Mouse (Mus musculus) limb, embryonic 11.5 days (tissue): ENCODE measurements around the gene Zbtb33. TPM values are rescaled to one million over a fixed set of nuclear protein-coding genes. Genes with fewer than 3 reads are reported as not detected.
A peak's percentile ranks its signal among the peaks of the same experiment; 100 is the strongest.

Experiments
- ATAC-seq: fragments of 200-750 bp; cut with Nextera tagmentation; 2 replicates; pipeline ENCODE4 v1.8.0; 2017; ENCODE audit warnings: low read depth; ENCODE audit not compliant: insufficient number of reproducible peaks, low FRiP score, low TSS enrichment
- DNase-seq: peaks from one replicate; pipeline ENCODE4 v3.0.0-alpha.2; 2015; ENCODE audit warnings: low spot score
- H3K27ac ChIP-seq: fragments of 300-500 bp; sonication (generic); replicated peaks from 2 replicates; pipeline ENCODE4 v1.5.1; 2014; ENCODE audit warnings: low read depth, mild to moderate bottlenecking, low read length
- H3K27me3 ChIP-seq: fragments of 300-500 bp; sonication (generic); 2 replicates; pipeline ENCODE4 v1.6.1; 2014; ENCODE audit warnings: mild to moderate bottlenecking, low read length, mixed read lengths; ENCODE audit not compliant: control insufficient read depth, insufficient read depth
- H3K36me3 ChIP-seq: fragments of 300-500 bp; sonication (generic); 2 replicates; pipeline ENCODE4 v1.6.1; 2014; ENCODE audit warnings: mild to moderate bottlenecking, low read length, moderate library complexity, mixed read lengths; ENCODE audit not compliant: control insufficient read depth, insufficient read depth
- H3K4me1 ChIP-seq: fragments of 300-500 bp; sonication (generic); 2 replicates; pipeline ENCODE4 v1.6.1; 2014; ENCODE audit warnings: low read length, mixed read lengths; ENCODE audit not compliant: control insufficient read depth, insufficient read depth
- H3K4me2 ChIP-seq: fragments of 300-500 bp; sonication (generic); 2 replicates; pipeline ENCODE4 v1.6.1; 2014; ENCODE audit warnings: low read depth, mild to moderate bottlenecking, moderate library complexity; ENCODE audit not compliant: severe bottlenecking
- H3K4me3 ChIP-seq: fragments of 300-500 bp; sonication (generic); 2 replicates; pipeline ENCODE4 v1.5.1; 2014; ENCODE audit warnings: low read depth, low read length
- H3K9ac ChIP-seq: fragments of 300-500 bp; sonication (generic); 2 replicates; pipeline ENCODE4 v1.6.1; 2014; ENCODE audit warnings: mild to moderate bottlenecking, low read length
- H3K9me3 ChIP-seq: fragments of 300-500 bp; sonication (generic); 2 replicates; pipeline ENCODE4 v1.6.1; 2016; ENCODE audit warnings: low read length; ENCODE audit not compliant: control insufficient read depth
- WGBS: fragments of 180-500 bp; shearing (Covaris S2); extraction: QIAGEN DNeasy Blood & Tissue Kit; methylation state at CpG from one replicate; pipeline ENCODE4 v1.1.7; 2014; 5-methylcytosine and 5-hydroxymethylcytosine counted together
- polyA plus RNA-seq: library from polyadenylated mRNA; unstranded; fragments of >200 nt; fragmentation: Nextera tagmentation; extraction: Ambion mirVana; gene quantifications from 2 replicates; pipeline ENCODE4 v1.2.1, GENCODE M21; 2014

Zbtb33 gene
- polyA plus RNA-seq, 1 experiment from 2014 or later = 7.3 TPM

- Histone ChIP-seq H3K27me3 (no peaks in the 10 kb centered on the region), H3K4me2 (no peak overlapping the region), H3K9me3 (no peaks in the 10 kb centered on the region), H3K9ac (no peak overlapping the region), H3K4me3 (no peak overlapping the region), H3K27ac (no peak overlapping the region), H3K36me3 (no peaks in the 10 kb centered on the region), H3K4me1 (no peaks in the 10 kb centered on the region)
- 51% methylated on average over 2 of the region's 2 CpGs for WGBS
- no peak for ATAC-seq
- DNase-seq = no peak
Observed at GRCm38 (mm10) chrX:38185520-38185919, 4.1 kb upstream of the Zbtb33 start.

- H3K4me3 ChIP-seq = peak overlapping the region; percentile 64
- no peak overlapping the region for H3K27ac ChIP-seq
- H3K9me3 ChIP-seq = no peaks in the 10 kb centered on the region
- H3K36me3 ChIP-seq = no peaks in the 10 kb centered on the region; the same call in 1 of the 2 replicates
- H3K27me3 ChIP-seq = no peaks in the 10 kb centered on the region
- peak overlapping the region; percentile 35 for H3K4me2 ChIP-seq
- H3K9ac ChIP-seq = peak overlapping the region; percentile 82
- H3K4me1 ChIP-seq = no peaks in the 10 kb centered on the region
- DNase-seq (no peak), ATAC-seq (no peak)
- 33% methylated on average over 3 of the region's 3 CpGs for WGBS
Observed at GRCm38 (mm10) chrX:38190458-38190764, 818 bp downstream of the Zbtb33 start.

GRCm38 (mm10) chrX:38201816-38202215, 12.2 kb downstream of the Zbtb33 start:
- 81% methylated on average over 2 of the region's 2 CpGs for WGBS
- ATAC-seq (no peak), DNase-seq (no peak)
- Histone ChIP-seq H3K27ac (no peak overlapping the region), H3K4me2 (no peak overlapping the region), H3K27me3 (no peaks in the 10 kb centered on the region), H3K9ac (no peak overlapping the region), H3K4me1 (no peaks in the 10 kb centered on the region), H3K9me3 (no peaks in the 10 kb centered on the region), H3K4me3 (no peak overlapping the region), H3K36me3 (no peaks in the 10 kb centered on the region)

- no peaks in the 10 kb centered on the region for H3K27me3 ChIP-seq
- no peak overlapping the region for H3K4me3 ChIP-seq
- no peaks in the 10 kb centered on the region for H3K9me3 ChIP-seq
- WGBS = 75% methylated on average over 1 of the region's 1 CpGs
- no peak overlapping the region for H3K9ac ChIP-seq
- H3K36me3 ChIP-seq = no peaks in the 10 kb centered on the region
- no peak for DNase-seq
- ATAC-seq = no peak
- H3K4me1 ChIP-seq = no peaks in the 10 kb centered on the region
- no peak overlapping the region for H3K27ac ChIP-seq
- H3K4me2 ChIP-seq = no peak overlapping the region
Observed at GRCm38 (mm10) chrX:38207392-38207791, 17.8 kb downstream of the Zbtb33 start.

- DNase-seq = no peak
- 0 out of 2 replicates have a peak, but pooled peaks have one; percentile 21 for ATAC-seq
- H3K36me3 ChIP-seq = no peaks in the 10 kb centered on the region
Observed at GRCm38 (mm10) chrX:38216986-38217675, 27.5 kb downstream of the Zbtb33 start.

GRCm38 (mm10) chrX:38217676-38217991, 28.0 kb downstream of the Zbtb33 start:
- Histone ChIP-seq H3K4me3 (no peak overlapping the region), H3K9ac (no peak overlapping the region), H3K27ac (no peak overlapping the region), H3K4me1 (no peaks in the 10 kb centered on the region), H3K4me2 (no peak overlapping the region), H3K27me3 (no peaks in the 10 kb centered on the region), H3K9me3 (no peaks in the 10 kb centered on the region), H3K36me3 (no peaks in the 10 kb centered on the region)
- peak; percentile 24 for DNase-seq
- peak; percentile 57; the same call in 1 of the 2 replicates for ATAC-seq
- WGBS = 63% methylated on average over 2 of the region's 2 CpGs

More at GRCm38 (mm10) chrX:38216986-38217675, 27.5 kb downstream of the Zbtb33 start:
- H3K4me1 ChIP-seq = no peaks in the 10 kb centered on the region
- no peaks in the 10 kb centered on the region for H3K9me3 ChIP-seq
- no peaks in the 10 kb centered on the region for H3K27me3 ChIP-seq
- no peak overlapping the region for H3K4me2 ChIP-seq
- H3K9ac ChIP-seq = no peak overlapping the region
- H3K4me3 ChIP-seq = no peak overlapping the region
- WGBS = 83% methylated on average over 9 of the region's 9 CpGs
- no peak overlapping the region for H3K27ac ChIP-seq

GRCm38 (mm10) chrX:38222757-38223156, 33.2 kb downstream of the Zbtb33 start:
- no peaks in the 10 kb centered on the region for H3K36me3 ChIP-seq
- DNase-seq (no peak), ATAC-seq (no peak)
- no peak overlapping the region for H3K27ac ChIP-seq
- H3K27me3 ChIP-seq = no peaks in the 10 kb centered on the region
- H3K4me2 ChIP-seq = no peak overlapping the region
- H3K9me3 ChIP-seq = no peaks in the 10 kb centered on the region
- H3K9ac ChIP-seq = no peak overlapping the region
- no peak overlapping the region for H3K4me3 ChIP-seq
- 71% methylated on average over 2 of the region's 2 CpGs for WGBS
- no peaks in the 10 kb centered on the region for H3K4me1 ChIP-seq

- no peak for ATAC-seq
- H3K9me3 ChIP-seq = no peaks in the 10 kb centered on the region
- 80% methylated on average over 1 of the region's 1 CpGs for WGBS
Observed at GRCm38 (mm10) chrX:38229888-38230287, 40.3 kb downstream of the Zbtb33 start.

GRCm38 (mm10) chrX:38237731-38238130, 48.1 kb downstream of the Zbtb33 start:
- ATAC-seq (no peak), DNase-seq (peak; percentile 43)
- no peak overlapping the region for H3K4me3 ChIP-seq
- no peak overlapping the region for H3K9ac ChIP-seq
- H3K27ac ChIP-seq = no peak overlapping the region
- H3K36me3 ChIP-seq = no peaks in the 10 kb centered on the region
- no peaks in the 10 kb centered on the region for H3K4me1 ChIP-seq
- WGBS = 30% methylated on average over 2 of the region's 2 CpGs
- H3K4me2 ChIP-seq = no peak overlapping the region
- no peaks in the 10 kb centered on the region for H3K27me3 ChIP-seq
- H3K9me3 ChIP-seq = no peaks in the 10 kb centered on the region

More at GRCm38 (mm10) chrX:38229888-38230287, 40.3 kb downstream of the Zbtb33 start:
- Histone ChIP-seq H3K4me1 (no peaks in the 10 kb centered on the region), H3K27me3 (no peaks in the 10 kb centered on the region), H3K4me2 (no peak overlapping the region), H3K9ac (no peak overlapping the region), H3K4me3 (no peak overlapping the region), H3K27ac (no peak overlapping the region), H3K36me3 (no peaks in the 10 kb centered on the region)
- no peak for DNase-seq
